Mouse (Mus musculus) cerebellum, adult 18-20 months (tissue): ENCODE measurements around the gene Hoxa1.

Experiments
- DNase-seq, 2 experiments: peaks; one replicate each; pipeline ENCODE4 v3.0.0; 2021

Hoxa1 gene

DNA sequence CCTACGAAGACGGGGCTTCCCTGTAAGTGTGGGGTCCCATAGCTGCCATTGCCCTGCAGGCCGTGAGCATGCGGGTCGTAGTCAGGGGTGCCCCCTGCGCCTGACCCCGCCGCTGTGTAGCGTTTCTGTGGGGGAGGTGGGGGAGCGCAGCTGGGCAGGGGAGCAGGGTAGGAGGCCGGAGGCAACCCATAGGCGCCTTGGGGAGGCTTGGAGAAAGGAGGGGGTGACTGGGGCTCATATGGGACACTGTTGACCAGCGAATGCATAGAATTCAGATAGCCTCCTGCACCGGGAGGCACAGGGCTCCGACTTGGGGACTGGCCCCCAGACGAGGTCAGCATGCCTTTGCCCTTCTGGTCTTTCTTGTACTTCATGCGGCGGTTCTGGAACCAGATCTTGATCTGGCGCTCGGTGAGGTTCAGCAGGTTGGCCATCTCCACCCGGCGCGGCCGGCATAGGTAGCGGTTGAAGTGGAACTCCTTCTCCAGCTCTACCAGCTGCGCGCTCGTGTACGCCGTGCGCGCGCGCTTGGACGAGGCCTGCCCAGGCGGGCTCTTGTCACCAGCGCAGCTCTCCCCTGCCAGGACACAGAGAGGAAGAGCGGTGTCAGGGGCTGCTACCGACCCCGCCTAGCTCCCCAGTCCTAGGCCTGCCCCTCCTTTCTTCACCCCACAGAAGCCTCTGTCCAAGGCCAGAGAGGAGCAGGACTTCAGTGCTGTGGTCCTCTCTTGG is 12.2 kb upstream of the Hoxa1 start:
- DNase-seq = no peak

DNA sequence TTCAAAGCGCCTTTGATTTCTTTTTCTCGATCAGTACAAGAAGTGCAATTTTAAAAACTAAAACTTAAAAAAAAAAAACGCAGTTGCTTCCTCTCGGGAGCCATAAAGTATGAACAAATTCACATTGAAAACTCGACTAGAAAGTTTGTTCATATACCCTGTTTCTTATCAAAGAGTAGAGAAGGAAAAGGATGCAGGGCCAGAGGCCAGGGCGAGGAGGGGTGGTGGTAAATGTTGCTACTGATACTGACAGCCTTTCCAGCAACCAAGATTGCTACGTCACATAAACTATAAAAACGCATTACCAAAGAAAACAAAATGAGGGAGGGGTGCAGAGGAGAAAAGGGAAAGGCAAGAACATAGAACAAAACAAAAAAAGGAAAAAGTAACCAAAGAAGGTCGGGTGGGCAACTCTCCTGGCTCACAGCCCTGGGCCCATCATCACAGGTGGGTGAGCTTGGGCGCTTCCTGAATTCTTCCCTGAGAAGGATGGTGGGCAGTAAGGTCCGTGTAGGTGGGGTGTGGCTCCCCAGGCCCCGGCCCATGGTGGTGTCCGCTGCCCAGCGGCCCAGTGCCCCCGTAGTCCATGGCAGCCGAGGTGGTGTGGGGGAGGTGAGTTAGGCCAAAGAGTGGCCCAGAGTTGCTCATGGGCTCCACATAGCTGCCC is 11.5 kb upstream of the Hoxa1 start:
- no peak for DNase-seq

DNA sequence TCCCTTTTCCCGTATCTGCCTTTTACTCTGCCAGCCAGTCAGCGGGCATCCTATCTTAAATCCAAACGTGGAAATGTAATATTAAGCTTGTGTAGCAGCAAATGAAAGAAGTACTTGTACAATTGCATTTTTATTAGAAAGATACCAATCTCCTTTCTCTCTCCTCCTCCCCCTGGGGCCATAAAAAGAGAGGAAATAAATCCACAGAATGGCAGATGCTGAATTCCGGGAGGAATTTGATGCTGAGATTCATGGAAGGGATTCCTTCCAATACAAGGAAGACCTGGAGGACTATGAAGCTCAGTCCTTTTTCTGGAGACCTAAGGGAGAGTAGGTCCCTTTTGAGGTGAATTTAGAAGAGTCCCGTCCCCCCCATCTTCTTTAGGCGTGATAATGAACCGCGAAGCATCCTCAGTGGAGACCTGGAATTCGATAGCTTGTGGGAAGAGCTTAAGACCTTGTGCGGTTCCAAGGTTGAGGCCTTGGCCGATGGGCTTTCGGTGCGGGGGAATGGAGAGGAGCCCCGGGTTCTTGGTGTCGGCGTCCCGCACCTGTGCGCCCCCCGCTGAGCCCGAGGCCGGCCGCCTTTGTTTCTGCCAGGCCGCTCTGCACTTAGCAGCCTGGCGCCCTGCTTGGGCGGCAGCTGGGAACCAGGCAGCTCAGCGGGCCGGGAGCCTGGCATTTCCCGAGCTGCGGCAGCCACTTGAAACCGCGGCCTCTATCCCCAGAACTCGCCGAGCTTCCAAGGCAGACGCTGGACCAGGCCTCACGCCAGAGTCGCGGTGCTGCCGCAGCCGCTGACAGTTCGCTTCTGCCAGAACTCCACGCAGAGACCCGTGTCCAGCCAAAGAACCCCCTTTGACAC is 10.3 kb upstream of the Hoxa1 start:
- no peak for DNase-seq

DNA sequence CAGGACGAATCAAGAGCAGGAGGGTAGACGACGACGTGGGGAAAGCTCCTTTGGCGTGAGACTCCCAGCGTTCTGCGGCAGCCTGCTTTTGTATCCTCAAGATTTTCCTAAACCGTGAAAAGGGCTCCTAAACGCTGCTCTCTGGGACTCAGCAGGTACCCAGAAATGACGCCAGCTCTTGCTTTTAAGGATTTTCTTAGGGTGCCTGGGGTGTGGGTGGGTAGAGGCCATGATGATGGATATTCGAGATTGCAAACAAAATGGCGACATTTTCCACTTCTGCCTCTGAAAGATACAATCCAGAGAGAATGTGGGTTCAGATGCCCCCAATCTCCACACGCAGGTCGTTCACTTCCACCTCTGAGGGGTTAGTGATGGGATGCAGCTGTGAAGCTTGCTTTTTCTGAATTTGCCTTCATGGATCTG is 9.6 kb upstream of the Hoxa1 start:
- DNase-seq = no peak

DNA sequence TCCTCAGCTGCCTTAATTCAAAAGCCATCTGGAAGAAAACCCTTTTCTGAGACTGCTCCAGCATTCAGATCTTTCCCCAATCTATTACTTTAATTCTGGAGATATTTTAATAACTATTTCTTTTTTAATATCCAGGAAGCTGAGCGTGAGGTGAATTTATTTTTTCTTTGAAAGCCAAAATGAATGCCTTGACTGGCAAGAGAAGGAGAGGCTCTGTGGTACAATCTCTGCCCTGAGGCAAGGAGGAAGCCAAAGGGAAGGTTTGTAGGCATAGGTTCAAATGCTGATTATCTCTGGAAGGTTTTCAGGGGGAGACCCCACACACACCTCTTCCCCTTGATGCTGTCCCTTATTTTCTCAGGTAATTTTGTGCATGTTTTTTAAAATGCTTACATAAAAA is 9.1 kb upstream of the Hoxa1 start:
- DNase-seq = no peak

DNA sequence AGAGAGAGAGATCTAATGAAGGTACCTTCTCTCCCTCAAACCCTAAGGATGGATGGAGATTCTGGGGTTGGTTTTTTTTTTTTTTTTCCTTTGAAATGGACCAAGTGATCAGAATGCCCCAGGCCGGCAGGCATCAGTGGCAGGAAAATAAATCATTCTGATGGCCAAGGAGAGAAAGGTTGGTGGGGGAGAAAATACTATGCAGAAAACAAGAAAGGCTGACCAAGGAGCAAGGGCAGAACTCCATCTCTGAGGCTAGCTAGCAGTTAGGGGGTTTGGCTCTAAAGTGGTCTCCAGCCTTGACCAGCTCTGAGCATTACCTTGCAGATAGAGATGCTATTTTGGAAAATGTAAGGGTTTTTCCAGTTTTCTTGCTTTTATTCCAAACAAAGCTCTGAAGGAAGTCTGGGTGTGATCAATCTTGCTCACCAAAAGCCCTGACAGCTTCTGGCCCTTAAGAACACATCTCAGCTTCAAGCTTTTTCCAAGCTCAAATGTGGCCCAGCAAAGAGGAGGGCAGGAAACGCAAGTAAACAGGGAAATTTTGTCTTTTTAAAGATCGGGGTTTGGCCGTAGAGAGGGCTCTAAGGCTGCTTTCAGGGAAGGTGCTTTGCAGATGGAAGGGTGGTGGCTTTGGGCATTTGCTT is 8.4 kb upstream of the Hoxa1 start:
- DNase-seq = no peak

DNA sequence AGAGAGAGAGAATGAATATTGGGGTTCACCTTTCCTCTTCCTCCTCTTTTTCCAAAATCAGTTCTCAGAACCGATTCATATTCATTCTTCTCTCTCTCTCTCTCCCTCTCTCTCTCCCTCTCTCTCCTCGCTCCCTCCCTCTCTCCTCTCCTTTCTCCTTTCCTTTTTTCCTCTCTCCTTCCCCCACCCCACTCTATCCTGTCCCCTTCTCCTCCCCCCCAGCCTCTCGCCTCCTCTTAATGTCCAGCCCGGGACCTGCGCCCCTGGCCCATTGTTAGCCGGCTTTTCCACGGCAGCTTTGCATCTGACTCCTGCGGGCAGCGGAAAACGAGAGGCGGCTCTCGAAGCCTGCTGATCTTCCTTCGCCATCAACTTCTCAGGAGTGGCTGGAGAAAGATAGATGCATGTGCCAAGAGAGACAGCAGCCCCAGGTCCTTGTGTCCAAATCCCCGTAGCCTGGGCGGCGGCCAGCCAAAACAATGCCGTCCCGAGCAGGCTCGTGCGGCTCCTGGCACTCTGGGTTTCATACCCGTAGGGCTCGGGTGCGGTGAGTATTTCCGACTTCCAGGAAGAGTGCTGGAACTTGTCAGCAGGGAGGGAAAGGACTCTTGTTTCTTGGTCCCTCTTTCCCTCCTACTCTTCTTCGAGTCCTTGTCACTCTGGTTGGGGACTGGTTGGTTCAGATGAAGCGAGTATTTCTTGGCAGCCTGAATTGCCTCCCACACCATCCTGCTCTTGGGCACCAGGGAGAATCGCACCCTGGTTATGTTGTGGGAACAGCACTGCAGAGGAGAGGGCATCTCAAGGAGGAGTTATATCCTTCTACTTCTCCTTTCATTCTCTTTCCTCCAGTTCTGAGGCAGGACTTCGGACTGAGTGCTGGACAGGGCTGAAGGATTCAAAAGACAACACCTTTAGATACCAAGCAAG is 7.6 kb upstream of the Hoxa1 start:
- no peak for DNase-seq

DNA sequence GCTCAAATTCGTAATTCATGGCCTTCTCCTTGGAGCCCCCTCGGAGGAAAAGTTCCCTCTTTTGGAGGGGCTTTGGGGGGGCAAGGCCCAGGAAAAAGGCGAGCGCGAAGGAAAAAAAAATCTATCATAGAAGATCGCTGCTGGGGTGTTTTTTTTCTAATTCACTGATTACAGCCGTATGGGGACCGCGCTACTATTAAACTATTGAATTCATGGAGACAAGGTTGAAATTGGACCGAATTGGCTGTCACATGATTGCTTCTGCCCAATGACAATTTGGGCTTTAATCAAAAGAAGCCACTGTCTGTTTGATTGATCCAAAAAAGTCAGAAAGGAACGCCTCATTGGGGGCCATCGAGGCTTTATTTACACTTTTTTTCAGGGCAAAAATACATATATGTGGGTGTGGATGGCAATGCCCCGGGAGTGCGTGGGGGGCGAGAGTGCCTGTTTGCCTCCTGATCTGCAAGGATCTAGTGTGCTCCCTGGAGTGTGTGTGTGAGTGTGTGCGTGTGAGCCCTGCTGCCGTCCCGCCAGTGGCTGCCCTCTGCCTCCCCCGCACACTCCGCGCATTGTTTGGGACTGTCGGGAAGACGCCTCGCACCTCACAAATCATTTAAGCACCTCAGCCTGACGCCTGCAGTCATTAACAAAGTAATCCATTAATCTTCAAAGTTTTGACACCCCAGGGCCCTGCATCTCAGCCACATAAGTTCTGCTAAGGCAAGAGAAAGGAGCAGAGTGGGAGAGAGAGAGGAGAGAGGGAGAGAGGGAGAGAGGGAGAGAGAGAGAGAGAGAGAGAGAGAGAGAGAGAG is 6.7 kb upstream of the Hoxa1 start, which contains the start of gene Hoxa2:
TSS of gene Hoxa2 (minus strand) at position 206 of the 815 bp plus-strand sequence.
- DNase-seq = no peak

DNA sequence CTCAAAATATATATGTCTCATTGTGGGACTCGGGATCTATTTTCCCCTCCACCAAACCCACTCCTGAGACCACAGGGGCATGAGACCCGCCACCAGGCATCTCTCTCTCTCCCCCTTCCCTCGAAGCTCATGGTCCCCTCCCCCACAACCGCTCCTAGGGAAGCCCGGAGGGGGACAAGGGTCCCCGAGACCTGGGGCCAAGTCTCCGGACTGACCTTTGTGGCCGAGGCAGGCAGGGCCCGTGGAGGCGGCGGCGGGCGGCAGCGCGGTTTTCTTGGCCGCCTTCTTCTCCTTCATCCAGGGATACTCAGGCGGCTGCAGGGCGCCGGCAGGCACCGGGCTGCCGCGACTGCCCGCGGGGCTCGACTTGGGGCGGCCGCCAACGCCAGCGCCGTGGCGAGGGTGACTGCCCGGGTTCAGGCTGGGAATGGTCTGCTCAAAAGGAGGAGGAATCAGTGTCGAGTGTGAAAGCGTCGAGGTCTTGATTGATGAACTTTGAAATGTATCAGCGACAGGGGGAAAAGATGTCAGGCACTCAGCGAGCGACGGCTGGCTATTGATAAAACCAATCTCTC is 6.0 kb upstream of the Hoxa1 start:
- no peak for DNase-seq

DNA sequence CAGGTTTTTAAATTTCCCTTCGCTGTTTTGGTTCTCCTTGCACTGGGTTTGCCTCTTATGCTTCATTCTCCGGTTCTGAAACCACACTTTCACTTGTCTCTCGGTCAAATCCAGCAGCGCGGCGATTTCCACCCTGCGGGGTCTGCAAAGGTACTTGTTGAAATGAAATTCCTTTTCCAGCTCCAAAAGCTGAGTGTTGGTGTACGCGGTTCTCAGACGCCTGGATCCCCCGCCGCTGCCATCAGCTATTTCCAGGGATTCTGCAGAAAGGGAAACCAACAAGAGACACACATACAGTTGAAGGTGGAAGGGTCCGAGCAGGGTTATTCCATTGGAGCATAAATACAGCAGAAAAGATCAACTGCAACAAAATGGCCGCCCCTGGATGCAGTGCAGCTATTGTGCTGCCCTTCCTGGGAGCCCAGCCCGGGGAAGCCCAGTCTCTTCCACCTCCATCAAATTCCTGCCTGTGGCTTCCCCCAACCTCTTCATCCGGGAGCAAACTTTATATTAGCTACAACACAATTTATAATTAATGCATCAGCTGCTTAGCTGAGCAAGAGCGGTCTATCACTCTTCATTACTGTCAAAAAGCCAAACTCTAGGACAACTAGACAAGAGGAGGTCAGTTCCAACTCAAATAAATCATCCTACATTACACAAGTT is 5.4 kb upstream of the Hoxa1 start:
- DNase-seq = no peak

DNA sequence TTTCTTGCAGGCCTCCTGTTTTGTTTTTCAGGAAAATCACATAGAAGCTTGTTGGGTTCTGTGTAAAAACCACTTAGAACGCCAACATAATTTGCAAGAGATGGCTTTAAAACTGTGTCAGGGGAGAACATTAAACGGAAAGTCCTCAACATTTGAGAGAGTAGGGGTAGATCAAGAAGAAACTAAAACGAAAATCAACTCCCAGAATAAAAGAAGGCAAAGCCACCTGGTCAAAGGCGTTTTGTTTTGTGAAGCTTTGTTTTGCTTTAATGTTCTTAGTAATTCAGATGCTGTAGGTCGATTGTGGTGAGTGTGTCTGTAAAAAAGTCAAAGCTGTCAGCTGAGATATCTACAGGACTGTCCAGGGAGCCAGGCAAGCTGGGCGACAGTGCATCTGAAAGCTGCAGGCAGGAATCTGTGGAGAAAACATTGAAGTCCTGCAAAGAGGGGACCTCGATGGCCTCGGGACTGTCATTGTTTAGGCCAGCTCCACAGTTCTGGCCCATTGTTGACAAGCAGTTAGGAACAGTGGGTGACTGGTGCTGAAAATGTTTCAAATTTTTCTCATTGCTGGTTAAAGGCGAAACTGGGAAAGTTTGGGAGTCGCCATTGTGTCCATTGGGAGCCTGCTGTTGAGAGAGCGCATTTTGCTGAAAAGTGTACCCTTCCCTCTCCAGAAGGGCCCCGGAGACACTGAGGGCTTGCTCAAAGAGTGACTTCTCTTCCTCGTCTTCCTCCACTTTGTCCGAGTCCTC is 4.7 kb upstream of the Hoxa1 start:
- no peak for DNase-seq

DNA sequence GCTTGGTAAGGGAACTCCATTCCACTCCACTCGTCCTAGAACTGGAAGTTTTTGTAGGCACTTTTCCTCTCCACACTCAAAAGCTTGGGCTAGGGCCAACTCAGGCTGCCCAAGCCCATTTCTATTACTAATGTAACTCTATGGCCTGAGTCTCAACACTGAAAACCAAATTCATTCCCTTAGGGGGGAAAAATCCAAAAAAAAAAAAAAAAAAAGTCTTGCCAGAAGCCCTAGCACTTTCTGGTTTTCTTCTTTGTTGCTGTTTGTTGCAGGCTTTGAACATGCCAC is 3.9 kb upstream of the Hoxa1 start:
- DNase-seq = no peak

DNA sequence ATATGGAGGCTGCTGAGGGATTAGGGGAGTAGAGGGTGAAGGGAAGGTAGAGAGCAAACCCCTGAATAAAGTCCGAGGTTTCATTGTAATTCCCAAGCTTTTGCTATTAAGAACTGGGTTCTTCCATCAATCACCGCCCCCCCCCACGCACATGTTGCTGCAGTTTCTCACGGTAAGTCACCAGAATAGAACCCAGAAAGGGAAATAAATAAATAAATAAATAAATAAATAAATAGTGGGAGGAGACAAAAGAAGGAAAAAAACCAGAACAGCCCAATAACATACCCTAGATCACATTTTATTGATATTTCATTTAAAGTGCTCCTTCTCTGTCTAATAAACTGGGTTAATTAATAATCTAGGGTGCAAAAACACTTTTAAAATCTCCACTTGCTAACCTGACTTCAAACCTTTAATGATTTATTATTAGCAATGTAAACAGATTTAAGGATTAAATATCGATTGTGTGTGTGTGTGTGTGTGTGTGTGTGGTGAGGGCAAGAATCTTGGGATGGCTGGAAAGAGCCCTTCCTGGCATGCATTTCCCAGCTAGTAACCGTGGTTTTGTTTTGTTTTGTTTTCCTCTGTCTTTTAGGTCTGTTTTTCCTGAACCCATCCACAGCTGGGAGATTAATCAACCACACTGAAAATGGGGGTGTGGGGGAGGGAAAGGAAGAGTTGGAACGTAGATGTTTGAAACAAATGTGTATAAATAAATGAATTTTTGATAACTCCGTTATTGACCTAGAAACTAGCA is 3.4 kb upstream of the Hoxa1 start:
- DNase-seq = no peak

DNA sequence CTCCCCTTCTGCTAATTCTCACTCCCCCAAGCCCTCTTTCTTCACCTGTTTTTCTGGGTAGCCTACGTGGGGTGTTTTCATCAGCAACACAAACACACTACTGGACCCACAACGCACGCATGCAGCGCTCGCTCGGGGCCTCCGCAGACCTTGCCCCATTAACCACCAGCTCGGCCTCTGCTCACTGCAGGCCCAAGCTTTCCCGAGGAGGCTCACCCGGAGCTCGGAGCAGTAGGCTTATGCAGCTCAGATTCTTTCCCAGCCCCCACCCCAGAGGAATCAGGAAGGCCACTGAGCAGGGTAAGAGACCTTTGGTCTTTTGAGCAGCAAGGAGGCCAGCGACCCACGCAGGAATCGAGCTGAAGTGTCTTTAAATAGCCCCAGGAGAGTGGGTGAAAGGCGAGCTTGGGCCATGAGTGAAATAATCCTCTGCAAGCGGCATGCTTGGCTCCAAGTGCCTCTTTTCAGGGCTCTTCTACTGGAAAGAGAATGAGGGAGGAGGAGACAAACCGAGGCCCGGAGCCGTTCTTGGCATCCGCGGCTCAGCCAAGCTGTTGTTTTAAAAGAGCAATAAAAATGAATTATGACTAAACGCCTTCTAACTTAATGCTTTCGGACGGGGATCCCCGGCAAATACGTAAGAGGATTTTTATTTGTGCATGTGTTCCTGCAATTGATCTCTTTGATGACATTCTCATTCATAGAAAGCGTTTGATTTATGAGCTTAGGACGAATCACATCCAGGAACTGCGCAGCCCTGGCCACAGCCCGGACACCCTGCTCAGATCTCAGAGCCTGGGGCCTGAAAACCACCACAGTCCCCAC is 2.6 kb upstream of the Hoxa1 start:
- DNase-seq = no peak

DNA sequence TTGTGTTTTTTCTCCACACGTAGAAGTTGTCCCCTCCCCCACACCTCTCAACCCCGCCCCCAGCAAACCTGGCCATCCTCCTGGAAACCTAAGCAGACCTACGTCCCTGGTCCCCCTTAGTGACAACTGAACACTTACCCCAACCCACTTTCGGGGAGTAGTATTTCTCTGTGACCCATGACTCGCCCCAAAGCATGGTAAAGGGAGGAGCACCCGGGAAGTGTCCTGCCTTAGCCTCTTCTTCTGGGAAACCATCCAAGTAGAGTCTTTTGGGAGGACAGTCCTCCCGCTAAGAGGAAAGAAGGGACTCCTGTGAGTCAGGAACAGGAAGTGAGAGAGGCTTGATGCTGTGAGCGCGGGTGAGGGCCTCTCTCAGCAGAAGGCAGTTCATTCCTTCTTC is 1.9 kb upstream of the Hoxa1 start:
- no peak for DNase-seq

DNA sequence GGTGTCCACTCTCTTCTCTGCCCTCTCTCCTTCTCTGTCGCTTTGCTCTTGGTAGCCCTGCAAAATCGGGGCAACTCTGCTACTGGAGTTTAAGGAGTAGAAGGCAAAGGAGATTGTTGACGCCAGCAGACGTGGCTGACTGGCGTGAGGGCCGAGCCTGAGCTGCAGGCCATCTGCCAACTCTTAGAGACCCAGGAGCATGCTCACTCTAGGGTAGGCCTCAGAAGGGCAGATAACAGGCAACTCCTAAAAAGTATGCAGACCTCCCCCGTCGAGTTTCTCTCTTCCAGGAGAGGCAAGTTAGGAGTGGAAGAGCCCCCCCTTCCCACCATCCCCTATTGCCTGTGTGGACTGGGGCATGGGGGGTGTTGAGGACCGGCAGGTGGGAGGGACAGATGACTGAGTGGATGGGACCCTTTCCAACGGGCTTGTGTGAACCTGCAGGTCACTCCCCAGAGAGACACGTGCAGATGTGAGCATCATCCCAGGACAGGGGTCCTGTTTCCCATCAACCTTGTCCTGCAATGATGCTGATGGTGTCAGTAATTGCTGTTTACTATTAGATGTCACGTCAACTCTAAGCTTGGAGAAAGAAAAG is 1.1 kb upstream of the Hoxa1 start:
- no peak for DNase-seq

DNA sequence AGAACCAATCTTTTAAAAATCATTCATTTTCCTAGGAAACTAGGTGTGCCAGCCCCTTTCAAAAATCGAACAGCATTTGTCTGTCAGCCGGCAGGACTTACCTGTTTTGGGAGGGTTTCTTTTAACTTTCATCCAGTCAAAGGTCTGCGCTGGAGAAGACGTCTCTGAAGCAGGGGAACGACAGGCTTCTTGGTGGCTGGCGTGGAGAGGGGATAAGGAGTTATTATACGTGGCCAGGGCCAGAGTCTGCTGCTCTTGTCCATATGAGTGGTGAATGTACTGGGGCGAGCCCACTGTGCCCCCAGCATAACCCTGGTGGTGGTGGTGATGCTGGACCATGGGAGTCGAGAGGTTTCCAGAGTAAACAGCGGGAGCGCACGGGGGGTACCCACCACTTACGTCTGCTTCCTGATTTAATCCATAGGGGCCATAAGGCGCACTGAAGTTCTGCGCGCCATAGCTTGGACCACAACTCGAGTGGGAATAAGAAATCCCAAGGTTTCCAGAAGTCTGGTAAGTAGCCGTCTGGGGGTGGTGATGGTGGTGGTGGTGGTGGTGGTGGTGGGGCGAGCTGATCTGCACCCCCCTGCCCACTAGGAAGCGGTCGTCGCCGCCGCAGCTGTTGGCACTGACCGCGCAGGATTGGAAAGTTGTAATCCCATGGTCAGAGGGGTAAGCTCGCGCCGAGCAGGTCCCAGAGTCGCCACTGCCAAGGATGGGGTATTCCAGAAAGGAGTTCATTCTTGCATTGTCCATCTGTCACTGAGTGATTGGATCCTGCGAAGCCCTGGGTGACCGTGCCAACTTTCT is 446 bp downstream of the Hoxa1 start:
- no peak for DNase-seq
